Mouse (Mus musculus) effector memory CD4-positive, alpha-beta T cell, adult 5 months (primary cell): ENCODE data around the gene Adam19. TPM values are rescaled to one million over a fixed set of nuclear protein-coding genes. Genes with fewer than 3 reads are reported as not detected.

ENCODE experiments used
- polyA plus RNA-seq: library from polyadenylated mRNA; unstranded; fragments of 100-300 nt; shearing (Covaris generic); gene quantifications from one replicate; pipeline ENCODE4 v1.2.1, GENCODE M21; 2017

The Adam19 gene
- polyA plus RNA-seq, result 24.9 TPM

GRCm38 (mm10) chr11:46055896-46056769 lies at the start of gene Adam19:
Adam19 (plus strand) TSS chr11:46055992.

GRCm38 (mm10) chr11:46052105-46052659 lies 3.6 kb upstream of the Adam19 start, which contains the start of gene Gm12166:
Gm12166 (minus strand) TSS chr11:46052321.

GRCm38 (mm10) chr11:46165866-46166585 lies 110.2 kb downstream of the Adam19 start, which contains the start of gene Nipal4:
Nipal4 (minus strand) TSS chr11:46166508.

Other genes starting within 250 kb of the Adam19 start
- gene Clint1, start 203.9 kb upstream of the Adam19 start, polyA plus RNA-seq, result 302 TPM
- 6.8 TPM for gene Lsm11, start 111.1 kb upstream of the Adam19 start, polyA plus RNA-seq
- 4.6 TPM for gene Thg1l, start 100.5 kb upstream of the Adam19 start, polyA plus RNA-seq
- 0.12 TPM for gene Sox30, start 75.7 kb upstream of the Adam19 start, polyA plus RNA-seq
- gene Gm12166, start 3.7 kb upstream of the Adam19 start, polyA plus RNA-seq, result 13.5 TPM
- not detected for gene Nipal4, start 110.5 kb downstream of the Adam19 start, polyA plus RNA-seq
- 0.97 TPM for gene Fndc9, start 179.5 kb downstream of the Adam19 start, polyA plus RNA-seq